Mouse (Mus musculus) hindbrain, embryonic 15.5 days (tissue): ENCODE results near the gene Macrod2. TPM values are rescaled to one million over a fixed set of nuclear protein-coding genes. Genes with fewer than 3 reads are reported as not detected.

ENCODE experiments used
- ATAC-seq: fragments of 200-750 bp; cut with Nextera tagmentation; 2 replicates; pipeline ENCODE4 v1.8.0; 2017; ENCODE audit warnings: low read depth, moderate number of reproducible peaks, moderate TSS enrichment; ENCODE audit not compliant: low FRiP score
- H3K27ac ChIP-seq: fragments of 300-500 bp; sonication (generic); replicated peaks from 2 replicates; pipeline ENCODE4 v1.5.1; 2015; ENCODE audit warnings: mild to moderate bottlenecking, inconsistent platforms
- H3K27me3 ChIP-seq: fragments of 300-500 bp; sonication (generic); 2 replicates; pipeline ENCODE4 v1.6.1; 2015; ENCODE audit warnings: control low read depth, inconsistent platforms
- H3K36me3 ChIP-seq: fragments of 300-500 bp; sonication (generic); 2 replicates; pipeline ENCODE4 v1.6.1; 2015; ENCODE audit warnings: control low read depth, inconsistent platforms
- H3K4me1 ChIP-seq: fragments of 300-500 bp; sonication (generic); replicated peaks from 2 replicates; pipeline ENCODE4 v1.6.1; 2015; ENCODE audit warnings: control low read depth, inconsistent platforms
- H3K4me2 ChIP-seq: fragments of 300-500 bp; sonication (generic); 2 replicates; pipeline ENCODE4 v1.6.1; 2015; ENCODE audit warnings: moderate library complexity, mild to moderate bottlenecking, inconsistent platforms
- H3K4me3 ChIP-seq: fragments of 300-500 bp; sonication (generic); 2 replicates; pipeline ENCODE4 v1.5.1; 2015; ENCODE audit warnings: mild to moderate bottlenecking, inconsistent platforms
- H3K9ac ChIP-seq: fragments of 300-500 bp; sonication (generic); 2 replicates; pipeline ENCODE4 v1.6.1; 2015; ENCODE audit warnings: inconsistent platforms
- H3K9me3 ChIP-seq: fragments of 300-500 bp; sonication (generic); 2 replicates; pipeline ENCODE4 v1.6.1; 2016; ENCODE audit warnings: control low read depth, inconsistent platforms
- WGBS: fragments of 180-500 bp; shearing (Covaris S2); methylation state at CpG from one replicate; pipeline ENCODE4 v1.1.7; 2015; 5-methylcytosine and 5-hydroxymethylcytosine counted together
- polyA plus RNA-seq: library from polyadenylated mRNA; unstranded; fragments of >200 nt; fragmentation: Nextera tagmentation; extraction: Ambion mirVana; gene quantifications from 2 replicates; pipeline ENCODE4 v1.2.1, GENCODE M21; 2015

Macrod2 gene
- polyA plus RNA-seq, 1 experiment from 2014 or later = 78.6 TPM

GRCm38 (mm10) chr2:142230985-142231549, 1836.0 kb downstream of the Macrod2 start:
- H3K27me3 ChIP-seq = no peaks in the 10 kb centered on the region
- no peaks in the 10 kb centered on the region for H3K36me3 ChIP-seq
- WGBS = 71% methylated on average over 4 of the region's 4 CpGs
- no peak for ATAC-seq
- H3K4me3 ChIP-seq = no peak overlapping the region
- no peak overlapping the region for H3K9ac ChIP-seq
- no peak overlapping the region for H3K27ac ChIP-seq
- no peaks in the 10 kb centered on the region for H3K9me3 ChIP-seq
- no peak overlapping the region for H3K4me2 ChIP-seq
- H3K4me1 ChIP-seq = no peaks in the 10 kb centered on the region

- WGBS = 87% methylated on average over 9 of the region's 9 CpGs
- no peaks in the 10 kb centered on the region for H3K27me3 ChIP-seq
- no peaks in the 10 kb centered on the region for H3K36me3 ChIP-seq
- no peak overlapping the region for H3K4me2 ChIP-seq
- no peaks in the 10 kb centered on the region for H3K9me3 ChIP-seq
- no peak overlapping the region for H3K27ac ChIP-seq
- no peak for ATAC-seq
- H3K4me1 ChIP-seq = no peaks in the 10 kb centered on the region
- H3K4me3 ChIP-seq = no peak overlapping the region
- no peak overlapping the region for H3K9ac ChIP-seq
Measured at GRCm38 (mm10) chr2:142232828-142233227, 1837.7 kb downstream of the Macrod2 start.

GRCm38 (mm10) chr2:142243483-142243882, 1848.4 kb downstream of the Macrod2 start:
- no peak overlapping the region for H3K4me3 ChIP-seq
- no peak overlapping the region for H3K4me2 ChIP-seq
- H3K36me3 ChIP-seq = no peaks in the 10 kb centered on the region
- no peak for ATAC-seq
- 90% methylated on average over 4 of the region's 4 CpGs for WGBS
- H3K9ac ChIP-seq = no peak overlapping the region
- no peaks in the 10 kb centered on the region for H3K27me3 ChIP-seq
- no peaks in the 10 kb centered on the region for H3K4me1 ChIP-seq
- no peak overlapping the region for H3K27ac ChIP-seq
- H3K9me3 ChIP-seq = no peaks in the 10 kb centered on the region

GRCm38 (mm10) chr2:142250383-142250782, 1855.3 kb downstream of the Macrod2 start:
- Histone ChIP-seq H3K9me3 (no peaks in the 10 kb centered on the region), H3K27ac (no peak overlapping the region), H3K9ac (no peak overlapping the region), H3K4me3 (no peak overlapping the region), H3K4me2 (no peak overlapping the region), H3K4me1 (peaks cover 17% of the 10 kb centered on the region), H3K36me3 (no peaks in the 10 kb centered on the region), H3K27me3 (no peaks in the 10 kb centered on the region)
- ATAC-seq = no peak
- 74% methylated on average over 4 of the region's 4 CpGs for WGBS

GRCm38 (mm10) chr2:142251518-142251917, 1856.4 kb downstream of the Macrod2 start:
- no peak overlapping the region for H3K9ac ChIP-seq
- 71% methylated on average over 2 of the region's 2 CpGs for WGBS
- peaks cover 17% of the 10 kb centered on the region for H3K4me1 ChIP-seq
- ATAC-seq = no peak
- H3K4me3 ChIP-seq = no peak overlapping the region
- no peak overlapping the region for H3K4me2 ChIP-seq
- no peaks in the 10 kb centered on the region for H3K36me3 ChIP-seq
- no peaks in the 10 kb centered on the region for H3K27me3 ChIP-seq
- no peak overlapping the region for H3K27ac ChIP-seq
- no peaks in the 10 kb centered on the region for H3K9me3 ChIP-seq

- Histone ChIP-seq H3K9ac (no peak overlapping the region), H3K36me3 (no peaks in the 10 kb centered on the region), H3K9me3 (no peaks in the 10 kb centered on the region), H3K4me2 (peak overlapping the region; percentile 49), H3K4me1 (peaks cover 17% of the 10 kb centered on the region), H3K4me3 (no peak overlapping the region), H3K27ac (peak overlapping the region; percentile 25; the same call in 1 of the 2 replicates), H3K27me3 (no peaks in the 10 kb centered on the region)
- 11% methylated on average over 11 of the region's 11 CpGs for WGBS
- peak; percentile 71; the same call in 1 of the 2 replicates for ATAC-seq
Measured at GRCm38 (mm10) chr2:142253913-142254312, 1858.8 kb downstream of the Macrod2 start.

GRCm38 (mm10) chr2:142254566-142254965, 1859.5 kb downstream of the Macrod2 start:
- WGBS = 79% methylated on average over 6 of the region's 6 CpGs
- Histone ChIP-seq H3K36me3 (no peaks in the 10 kb centered on the region), H3K9ac (no peak overlapping the region), H3K9me3 (no peaks in the 10 kb centered on the region), H3K27ac (no peak overlapping the region), H3K4me1 (peaks cover 17% of the 10 kb centered on the region), H3K4me2 (no peak overlapping the region), H3K4me3 (no peak overlapping the region), H3K27me3 (no peaks in the 10 kb centered on the region)
- no peak for ATAC-seq

GRCm38 (mm10) chr2:142257501-142257900, 1862.4 kb downstream of the Macrod2 start:
- WGBS = 96% methylated on average over 1 of the region's 1 CpGs
- no peak for ATAC-seq
- no peak overlapping the region for H3K27ac ChIP-seq
- no peak overlapping the region for H3K9ac ChIP-seq
- H3K9me3 ChIP-seq = no peaks in the 10 kb centered on the region
- H3K4me3 ChIP-seq = no peak overlapping the region
- H3K36me3 ChIP-seq = no peaks in the 10 kb centered on the region
- no peak overlapping the region for H3K4me2 ChIP-seq
- H3K4me1 ChIP-seq = peaks cover 17% of the 10 kb centered on the region
- H3K27me3 ChIP-seq = no peaks in the 10 kb centered on the region

GRCm38 (mm10) chr2:142261046-142261445, 1865.9 kb downstream of the Macrod2 start:
- WGBS = 93% methylated on average over 6 of the region's 6 CpGs
- H3K27ac ChIP-seq = no peak overlapping the region
- H3K36me3 ChIP-seq = no peaks in the 10 kb centered on the region
- H3K9ac ChIP-seq = no peak overlapping the region
- no peaks in the 10 kb centered on the region for H3K27me3 ChIP-seq
- ATAC-seq = no peak
- H3K4me1 ChIP-seq = no peaks in the 10 kb centered on the region
- H3K4me3 ChIP-seq = no peak overlapping the region
- H3K4me2 ChIP-seq = no peak overlapping the region
- H3K9me3 ChIP-seq = no peaks in the 10 kb centered on the region

- H3K36me3 ChIP-seq = no peaks in the 10 kb centered on the region
- no peak overlapping the region for H3K27ac ChIP-seq
- no peak overlapping the region for H3K4me3 ChIP-seq
- no peaks in the 10 kb centered on the region for H3K9me3 ChIP-seq
- no peaks in the 10 kb centered on the region for H3K27me3 ChIP-seq
- no peak for ATAC-seq
- H3K4me1 ChIP-seq = no peaks in the 10 kb centered on the region
- 88% methylated on average over 2 of the region's 2 CpGs for WGBS
- no peak overlapping the region for H3K4me2 ChIP-seq
- no peak overlapping the region for H3K9ac ChIP-seq
Measured at GRCm38 (mm10) chr2:142264697-142265096, 1869.6 kb downstream of the Macrod2 start.

- Histone ChIP-seq H3K4me2 (no peak overlapping the region), H3K4me3 (no peak overlapping the region), H3K9ac (no peak overlapping the region), H3K9me3 (no peaks in the 10 kb centered on the region), H3K27me3 (no peaks in the 10 kb centered on the region), H3K27ac (no peak overlapping the region), H3K4me1 (no peaks in the 10 kb centered on the region), H3K36me3 (no peaks in the 10 kb centered on the region)
- WGBS = 85% methylated on average over 2 of the region's 2 CpGs
- ATAC-seq = no peak
Measured at GRCm38 (mm10) chr2:142267836-142268235, 1872.7 kb downstream of the Macrod2 start.

- Histone ChIP-seq H3K4me3 (no peak overlapping the region), H3K27me3 (no peaks in the 10 kb centered on the region), H3K36me3 (no peaks in the 10 kb centered on the region), H3K9me3 (no peaks in the 10 kb centered on the region), H3K27ac (no peak overlapping the region), H3K4me2 (no peak overlapping the region), H3K4me1 (no peaks in the 10 kb centered on the region), H3K9ac (no peak overlapping the region)
- 79% methylated on average over 1 of the region's 1 CpGs for WGBS
- ATAC-seq = no peak
Measured at GRCm38 (mm10) chr2:142286761-142287160, 1891.7 kb downstream of the Macrod2 start.

- ATAC-seq = no peak
- Histone ChIP-seq H3K4me1 (no peaks in the 10 kb centered on the region), H3K9me3 (no peaks in the 10 kb centered on the region), H3K4me2 (no peak overlapping the region), H3K27me3 (no peaks in the 10 kb centered on the region), H3K36me3 (no peaks in the 10 kb centered on the region), H3K9ac (no peak overlapping the region), H3K27ac (no peak overlapping the region), H3K4me3 (no peak overlapping the region)
- 61% methylated on average over 4 of the region's 4 CpGs for WGBS
Measured at GRCm38 (mm10) chr2:142294831-142295230, 1899.7 kb downstream of the Macrod2 start.
